Mouse (Mus musculus) midbrain, embryonic 13.5 days (tissue): ENCODE results near the gene Col5a1. TPM values are rescaled to one million over a fixed set of nuclear protein-coding genes. Genes with fewer than 3 reads are reported as not detected.

ENCODE experiments used
- ATAC-seq: fragments of 200-750 bp; cut with Nextera tagmentation; 2 replicates; pipeline ENCODE4 v1.8.0; 2017; ENCODE audit warnings: mild to moderate bottlenecking, moderate TSS enrichment, moderate library complexity
- H3K27ac ChIP-seq: fragments of 300-500 bp; sonication (generic); 2 replicates; pipeline ENCODE4 v1.5.1; 2015; ENCODE audit warnings: inconsistent platforms, mild to moderate bottlenecking, moderate library complexity
- H3K27me3 ChIP-seq: fragments of 300-500 bp; sonication (generic); 2 replicates; pipeline ENCODE4 v1.6.1; 2015; ENCODE audit warnings: mild to moderate bottlenecking, inconsistent platforms
- H3K36me3 ChIP-seq: fragments of 300-500 bp; sonication (generic); 2 replicates; pipeline ENCODE4 v1.6.1; 2015; ENCODE audit warnings: mild to moderate bottlenecking, inconsistent platforms
- H3K4me1 ChIP-seq: fragments of 300-500 bp; sonication (generic); replicated peaks from 2 replicates; pipeline ENCODE4 v1.6.1; 2015; ENCODE audit warnings: inconsistent platforms
- H3K4me2 ChIP-seq: fragments of 300-500 bp; sonication (generic); replicated peaks from 2 replicates; pipeline ENCODE4 v1.6.1; 2015; ENCODE audit warnings: moderate library complexity, mild to moderate bottlenecking, inconsistent platforms
- H3K4me3 ChIP-seq: fragments of 300-500 bp; sonication (generic); replicated peaks from 2 replicates; pipeline ENCODE4 v1.5.1; 2015; ENCODE audit warnings: mild to moderate bottlenecking, inconsistent platforms
- H3K9ac ChIP-seq: fragments of 300-500 bp; sonication (generic); replicated peaks from 2 replicates; pipeline ENCODE4 v1.6.1; 2015; ENCODE audit warnings: mild to moderate bottlenecking, inconsistent platforms
- H3K9me3 ChIP-seq: fragments of 300-500 bp; sonication (generic); 2 replicates; pipeline ENCODE4 v1.6.1; 2016; ENCODE audit warnings: mild to moderate bottlenecking, inconsistent platforms
- WGBS: fragments of 180-500 bp; shearing (Covaris S2); methylation state at CpG from one replicate; pipeline ENCODE4 v1.1.7; 2015; 5-methylcytosine and 5-hydroxymethylcytosine counted together
- polyA plus RNA-seq: library from polyadenylated mRNA; unstranded; fragments of >200 nt; fragmentation: Nextera tagmentation; extraction: Ambion mirVana; gene quantifications from 2 replicates; pipeline ENCODE4 v1.2.1, GENCODE M21; 2015

Gene Col5a1
- polyA plus RNA-seq, 1 experiment from 2014 or later: 9.2 TPM

- Histone ChIP-seq H3K27ac (no peak overlapping the region), H3K36me3 (no peaks in the 10 kb centered on the region), H3K27me3 (no peaks in the 10 kb centered on the region), H3K4me2 (no peak overlapping the region), H3K4me1 (0 out of 2 replicates have a peak, but pooled peaks cover 3% of the 10 kb centered on the region), H3K9ac (no peak overlapping the region), H3K9me3 (no peaks in the 10 kb centered on the region), H3K4me3 (no peak overlapping the region)
- ATAC-seq: no peak
- WGBS: 55% methylated on average over 3 of the region's 3 CpGs
Measured at GRCm38 (mm10) chr2:27983884-27984283, 97.7 kb downstream of the Col5a1 start.

GRCm38 (mm10) chr2:27986751-27987150 is 100.5 kb downstream of the Col5a1 start:
- no peaks in the 10 kb centered on the region for H3K27me3 ChIP-seq
- H3K4me3 ChIP-seq: no peak overlapping the region
- ATAC-seq: no peak

GRCm38 (mm10) chr2:27990430-27991211 is 104.4 kb downstream of the Col5a1 start:
- Histone ChIP-seq H3K27ac (no peak overlapping the region), H3K4me1 (peaks cover 39% of the 10 kb centered on the region), H3K27me3 (no peaks in the 10 kb centered on the region), H3K36me3 (no peaks in the 10 kb centered on the region), H3K4me2 (no peak overlapping the region), H3K9me3 (no peaks in the 10 kb centered on the region), H3K9ac (no peak overlapping the region), H3K4me3 (no peak overlapping the region)
- WGBS: 62% methylated on average over 13 of the region's 13 CpGs
- ATAC-seq: no peak

More at GRCm38 (mm10) chr2:27986751-27987150, 100.5 kb downstream of the Col5a1 start:
- Histone ChIP-seq H3K4me2 (no peak overlapping the region), H3K9me3 (no peaks in the 10 kb centered on the region), H3K4me1 (peaks cover 10% of the 10 kb centered on the region), H3K27ac (no peak overlapping the region), H3K36me3 (no peaks in the 10 kb centered on the region), H3K9ac (no peak overlapping the region)
- 98% methylated on average over 4 of the region's 4 CpGs for WGBS

- Histone ChIP-seq H3K4me1 (peaks cover 42% of the 10 kb centered on the region), H3K27me3 (no peaks in the 10 kb centered on the region), H3K4me2 (no peak overlapping the region), H3K36me3 (no peaks in the 10 kb centered on the region), H3K27ac (peak overlapping the region; percentile 57), H3K9me3 (no peaks in the 10 kb centered on the region), H3K4me3 (no peak overlapping the region), H3K9ac (no peak overlapping the region)
- ATAC-seq: peak; percentile 82
- 46% methylated on average over 5 of the region's 5 CpGs for WGBS
Measured at GRCm38 (mm10) chr2:27993416-27993815, 107.2 kb downstream of the Col5a1 start.

- WGBS: 90% methylated on average over 9 of the region's 9 CpGs
- Histone ChIP-seq H3K4me3 (no peak overlapping the region), H3K9ac (no peak overlapping the region), H3K27me3 (no peaks in the 10 kb centered on the region), H3K36me3 (no peaks in the 10 kb centered on the region), H3K27ac (no peak overlapping the region), H3K4me1 (peaks cover 11% of the 10 kb centered on the region), H3K9me3 (no peaks in the 10 kb centered on the region), H3K4me2 (no peak overlapping the region)
- ATAC-seq: no peak
Measured at GRCm38 (mm10) chr2:27999996-28000583, 113.9 kb downstream of the Col5a1 start.

- Histone ChIP-seq H3K4me3 (no peak overlapping the region), H3K9ac (no peak overlapping the region), H3K9me3 (no peaks in the 10 kb centered on the region), H3K4me2 (no peak overlapping the region), H3K4me1 (peaks cover 6% of the 10 kb centered on the region), H3K27ac (no peak overlapping the region), H3K36me3 (no peaks in the 10 kb centered on the region), H3K27me3 (no peaks in the 10 kb centered on the region)
- 85% methylated on average over 3 of the region's 3 CpGs for WGBS
- ATAC-seq: no peak
Measured at GRCm38 (mm10) chr2:28000660-28001059, 114.4 kb downstream of the Col5a1 start.

GRCm38 (mm10) chr2:28001206-28001605 is 115.0 kb downstream of the Col5a1 start:
- ATAC-seq: no peak

GRCm38 (mm10) chr2:28005187-28005586 is 119.0 kb downstream of the Col5a1 start:
- no peaks in the 10 kb centered on the region for H3K27me3 ChIP-seq
- no peak overlapping the region for H3K4me2 ChIP-seq
- WGBS: 84% methylated on average over 4 of the region's 4 CpGs
- H3K9ac ChIP-seq: no peak overlapping the region
- no peaks in the 10 kb centered on the region for H3K36me3 ChIP-seq
- ATAC-seq: no peak
- peaks cover 17% of the 10 kb centered on the region for H3K4me1 ChIP-seq
- no peak overlapping the region for H3K27ac ChIP-seq
- no peak overlapping the region for H3K4me3 ChIP-seq
- H3K9me3 ChIP-seq: no peaks in the 10 kb centered on the region

More at GRCm38 (mm10) chr2:28001206-28001605, 115.0 kb downstream of the Col5a1 start:
- Histone ChIP-seq H3K27me3 (no peaks in the 10 kb centered on the region), H3K27ac (no peak overlapping the region; the same call in 1 of the 2 replicates), H3K4me1 (peaks cover 4% of the 10 kb centered on the region), H3K9me3 (no peaks in the 10 kb centered on the region), H3K4me2 (no peak overlapping the region), H3K9ac (no peak overlapping the region), H3K36me3 (no peaks in the 10 kb centered on the region), H3K4me3 (no peak overlapping the region)
- WGBS: 81% methylated on average over 11 of the region's 11 CpGs

GRCm38 (mm10) chr2:28008261-28008660 is 122.0 kb downstream of the Col5a1 start:
- H3K27ac ChIP-seq: peak overlapping the region; percentile 42; the same call in 1 of the 2 replicates
- no peaks in the 10 kb centered on the region for H3K9me3 ChIP-seq
- H3K9ac ChIP-seq: no peak overlapping the region
- no peak overlapping the region for H3K4me3 ChIP-seq
- 60% methylated on average over 4 of the region's 4 CpGs for WGBS
- no peaks in the 10 kb centered on the region for H3K27me3 ChIP-seq
- no peak for ATAC-seq
- no peak overlapping the region for H3K4me2 ChIP-seq
- peaks cover 13% of the 10 kb centered on the region for H3K4me1 ChIP-seq
- no peaks in the 10 kb centered on the region for H3K36me3 ChIP-seq

- Histone ChIP-seq H3K9me3 (no peaks in the 10 kb centered on the region), H3K27me3 (no peaks in the 10 kb centered on the region), H3K4me3 (no peak overlapping the region), H3K9ac (no peak overlapping the region), H3K36me3 (no peaks in the 10 kb centered on the region), H3K27ac (no peak overlapping the region), H3K4me2 (no peak overlapping the region), H3K4me1 (peaks cover 11% of the 10 kb centered on the region)
- 72% methylated on average over 3 of the region's 3 CpGs for WGBS
- ATAC-seq: no peak
Measured at GRCm38 (mm10) chr2:28012367-28012766, 126.1 kb downstream of the Col5a1 start.

GRCm38 (mm10) chr2:28014778-28015177 is 128.6 kb downstream of the Col5a1 start:
- Histone ChIP-seq H3K9me3 (no peaks in the 10 kb centered on the region), H3K9ac (no peak overlapping the region), H3K36me3 (no peaks in the 10 kb centered on the region), H3K27me3 (no peaks in the 10 kb centered on the region), H3K4me2 (no peak overlapping the region), H3K4me1 (no peaks in the 10 kb centered on the region), H3K27ac (no peak overlapping the region), H3K4me3 (no peak overlapping the region)
- 94% methylated on average over 3 of the region's 3 CpGs for WGBS
- ATAC-seq: no peak

GRCm38 (mm10) chr2:28024416-28024815 is 138.2 kb downstream of the Col5a1 start:
- Histone ChIP-seq H3K27me3 (no peaks in the 10 kb centered on the region), H3K36me3 (peaks cover 10% of the 10 kb centered on the region; the same call in 1 of the 2 replicates), H3K4me1 (no peaks in the 10 kb centered on the region), H3K9ac (no peak overlapping the region), H3K4me3 (no peak overlapping the region), H3K27ac (no peak overlapping the region), H3K4me2 (no peak overlapping the region), H3K9me3 (no peaks in the 10 kb centered on the region)
- ATAC-seq: no peak
- WGBS: 90% methylated on average over 6 of the region's 6 CpGs
